Mouse (Mus musculus): ENCODE results near the gene Togaram1. TPM values are rescaled to one million over a fixed set of nuclear protein-coding genes. Genes with fewer than 3 reads are reported as not detected.

Gene Togaram1
- total RNA-seq, 2 experiments from 2014 or later = 37.7 to 38.0 TPM

DNA sequence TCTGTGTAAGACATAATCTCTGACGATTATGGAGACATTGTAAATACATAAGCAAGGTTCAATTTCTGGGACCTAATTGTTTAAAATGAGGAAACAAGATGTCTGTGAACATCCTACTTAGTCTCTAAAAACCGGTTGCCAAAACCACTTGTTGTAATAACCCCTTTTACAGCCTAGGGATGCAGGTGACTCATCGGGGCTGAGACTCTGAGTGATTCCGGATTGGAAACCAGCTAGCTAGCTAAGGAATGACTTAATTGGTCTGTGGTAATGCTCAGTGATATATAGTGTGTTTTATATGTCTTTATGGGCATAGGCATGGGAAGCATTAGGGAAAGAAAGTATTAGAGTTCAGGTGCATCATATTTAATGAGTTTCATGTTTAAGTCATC lies 71.9 kb downstream of the Togaram1 start:
- DNase-seq (ENCODE audit: low spot score in 2 of 2) = no peak

DNA sequence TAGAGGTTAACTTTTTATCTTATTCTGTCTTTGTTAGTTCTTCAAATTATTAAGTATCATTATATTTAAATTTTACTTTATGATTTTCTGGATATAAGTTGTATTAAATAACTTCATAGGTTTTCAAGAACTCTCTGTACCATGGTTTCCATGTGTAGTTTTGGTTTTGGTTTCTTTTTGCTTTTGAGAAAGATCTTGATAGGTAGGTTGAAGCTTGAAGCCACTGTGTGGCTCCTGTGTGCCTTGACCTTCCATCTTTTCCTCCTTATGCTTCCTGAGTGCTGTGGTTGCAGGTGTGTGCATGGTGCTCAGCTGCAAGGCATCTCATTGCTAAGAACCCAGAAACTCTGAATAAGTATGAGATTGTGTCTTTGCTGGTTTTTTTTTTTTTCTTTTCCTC lies 83.2 kb downstream of the Togaram1 start:
- DNase-seq (ENCODE audit: low spot score in 2 of 2) = no peak

DNA sequence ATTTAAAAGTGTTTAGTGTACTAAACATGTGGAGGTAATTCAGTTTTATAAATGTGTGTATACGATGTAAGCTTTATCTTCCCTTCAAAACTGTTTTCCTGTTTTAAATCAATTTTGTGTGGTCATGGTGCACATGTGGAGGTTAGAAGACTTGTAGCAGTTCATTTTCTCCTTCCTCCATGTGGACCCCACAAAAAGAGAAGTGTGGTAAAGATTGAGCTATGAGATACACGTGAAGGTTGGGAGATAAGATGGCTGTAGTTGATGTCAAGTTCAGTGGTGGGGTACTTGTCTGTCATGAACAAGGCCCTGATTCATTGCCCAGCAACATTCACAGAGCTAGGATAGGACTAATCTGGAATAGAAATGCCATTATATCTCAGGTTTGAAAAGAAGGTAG lies 92.6 kb downstream of the Togaram1 start:
- no peak for DNase-seq (ENCODE audit: low spot score in 2 of 2)

DNA sequence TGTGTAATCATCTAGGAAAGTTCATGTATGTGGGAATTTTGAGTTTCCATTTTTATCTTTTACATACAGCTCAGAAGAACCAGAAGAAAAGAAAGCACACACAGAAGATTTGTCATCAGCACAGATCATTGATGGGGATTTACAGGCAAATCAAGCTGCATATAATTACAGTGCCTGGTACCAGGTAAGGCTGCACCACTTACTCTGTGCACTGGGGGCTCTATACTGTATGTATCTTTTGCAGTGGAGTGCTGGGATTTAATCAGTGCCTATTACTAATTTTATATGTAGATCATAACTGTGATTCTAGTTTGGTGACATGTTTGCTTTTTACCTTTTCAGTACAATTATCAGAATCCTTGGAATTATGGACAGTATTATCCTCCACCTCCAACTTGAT lies 95.5 kb downstream of the Togaram1 start:
- no peak for DNase-seq (ENCODE audit: low spot score in 2 of 2)

DNA sequence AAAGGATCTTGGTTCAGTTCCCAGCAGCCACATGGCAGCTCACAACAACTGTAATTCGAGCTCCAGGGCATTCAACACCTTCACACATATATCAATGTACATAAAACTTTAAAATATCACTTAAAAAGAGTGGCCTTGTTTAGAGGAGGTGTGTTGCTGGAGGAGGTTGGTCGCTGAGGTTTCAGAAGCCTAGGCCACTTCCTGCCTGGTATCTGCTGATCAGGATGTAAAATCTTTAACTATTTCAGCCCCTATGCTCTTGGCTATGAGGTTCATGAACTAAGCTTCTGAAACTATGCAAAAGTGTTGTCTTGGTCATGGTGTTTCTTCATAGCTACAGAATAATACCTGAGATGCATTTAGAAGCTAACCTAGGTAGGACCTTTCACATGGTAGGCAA lies 99.6 kb downstream of the Togaram1 start:
- DNase-seq (ENCODE audit: low spot score in 2 of 2) = no peak

DNA sequence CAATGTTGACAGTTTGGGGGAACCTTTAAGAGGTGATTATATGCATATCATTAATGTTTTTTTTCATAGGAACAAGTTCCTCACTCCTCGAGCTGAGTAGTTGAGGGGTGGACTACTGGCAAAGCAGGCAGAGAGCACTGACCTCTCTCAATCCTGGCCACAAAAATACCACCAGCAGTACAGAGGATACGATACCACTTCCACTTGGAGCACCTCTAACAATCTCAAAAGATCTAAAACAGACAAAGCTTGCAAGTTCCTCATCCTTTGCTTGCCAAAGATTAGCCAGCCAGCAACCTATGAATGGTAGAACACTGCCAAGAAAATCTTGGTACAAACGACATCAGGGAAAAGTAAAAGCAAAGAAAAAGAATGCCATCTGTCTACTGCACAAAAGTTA lies 100.6 kb downstream of the Togaram1 start:
- DNase-seq (ENCODE audit: low spot score in 2 of 2) = no peak

DNA sequence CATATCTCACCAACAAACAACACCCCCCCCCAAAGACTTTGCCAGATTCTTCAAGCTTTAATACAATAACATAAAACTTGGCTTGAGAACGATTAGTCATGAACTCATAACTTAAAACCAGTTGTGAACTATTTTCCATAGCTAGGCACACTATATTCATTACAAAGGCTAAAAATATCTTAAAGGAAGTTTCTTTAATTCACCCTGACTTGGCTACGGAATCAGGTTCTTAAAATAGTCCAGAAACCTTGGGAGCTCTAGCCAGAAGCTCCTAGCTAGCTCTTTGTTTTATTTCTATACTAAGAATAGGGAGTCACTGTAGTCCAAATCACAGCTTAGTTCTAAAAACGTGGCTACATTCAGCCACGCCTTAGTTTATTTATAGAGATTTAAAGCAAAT lies 102.8 kb downstream of the Togaram1 start:
- no peak for DNase-seq (ENCODE audit: low spot score in 2 of 2)

Other genes with a start within 250 kb of the Togaram1 start
- 10 to 100 TPM; 11.7 to 12.3 TPM for gene Gm527, start 47.9 kb upstream of the Togaram1 start, total RNA-seq (2021)
- gene Klhl28, start 270 bp upstream of the Togaram1 start, total RNA-seq (2021) = 10 to 100 TPM; 21.4 to 23.8 TPM
- 10 to 100 TPM; 38.0 to 44.1 TPM for gene Prpf39, start 70.5 kb downstream of the Togaram1 start, total RNA-seq (2021)
- 100 to 1,000 TPM; 169 to 174 TPM for gene Fkbp3, start 108.2 kb downstream of the Togaram1 start, total RNA-seq (2021)
- gene Fancm, start 109.8 kb downstream of the Togaram1 start, total RNA-seq (2021) = 10 to 100 TPM; 10.3 to 10.6 TPM
- 1 to 10 TPM; 1.1 to 1.2 TPM for gene Mis18bp1, start 206.8 kb downstream of the Togaram1 start, total RNA-seq (2021)